Mouse (Mus musculus) heart, postnatal 0 days (tissue): ENCODE measurements around the gene Gfra1.

Source experiments
- CTCF ChIP-seq: IDR thresholded peaks from 2 replicates; pipeline ENCODE4 v1.5.1; 2016; ENCODE audit warnings: antibody characterized with exemption, control low read depth, low read depth
- EP300 ChIP-seq: IDR thresholded peaks from 2 replicates; pipeline ENCODE4 v1.6.1; 2016; ENCODE audit warnings: antibody characterized with exemption, low read depth

DNA sequence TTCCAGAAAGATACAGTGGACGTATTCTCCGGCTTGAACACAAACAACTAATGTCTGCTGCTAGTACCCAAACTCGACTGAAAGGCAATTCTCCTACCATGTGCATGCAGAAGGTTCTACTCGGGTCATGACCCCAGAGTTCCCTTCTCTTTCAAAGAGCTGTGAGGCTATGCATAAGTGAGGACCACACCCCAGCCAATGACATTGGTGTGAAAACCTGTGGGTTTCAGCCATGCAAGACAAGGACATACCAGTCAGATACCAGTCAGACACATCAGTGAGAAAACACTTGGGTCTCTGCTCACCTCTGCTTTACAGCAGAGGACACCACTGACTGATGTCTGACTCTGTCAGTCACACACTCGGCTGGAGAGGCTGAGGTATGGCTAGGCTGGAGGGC, 63.9 kb downstream of the Gfra1 start:
- TF ChIP-seq EP300 (no peak), CTCF (no peak)
